ENCODE assay signal across 8 mouse cellular contexts in genomic region chr1:64302833-64303358, GRCm38 (mm10).
DNase-seq lines count a peak whose midpoint lies in the region; ATAC-seq and TF ChIP-seq lines count a peak whose summit lies in the region.

No protein-coding gene starts in this region.

- H3K4me2 ChIP-seq in hindbrain, embryonic 14.5 days (replicated peaks): peak overlapping the region; percentile 27; the same call in 1 of the 2 replicates

- no peaks in the 10 kb centered on the region for H3K27me3 ChIP-seq in ES-Bruce4 (ENCODE audit: control insufficient read depth, insufficient read depth, low read length, poor library complexity, severe bottlenecking)
- H3K27me3 ChIP-seq in hindbrain, embryonic 14.5 days (ENCODE audit: control insufficient read depth, insufficient read depth, low read length): no peaks in the 10 kb centered on the region

- no peak for ATAC-seq in hindbrain, embryonic 14.5 days (ENCODE audit: low FRiP score)

- peaks cover 7% of the 10 kb centered on the region for H3K4me1 ChIP-seq in ES-Bruce4 (ENCODE audit: control insufficient read depth, insufficient read depth, low read length)
- peaks cover 9% of the 10 kb centered on the region for H3K4me1 ChIP-seq in hindbrain, embryonic 14.5 days (replicated peaks; ENCODE audit: control insufficient read depth, insufficient read depth, low read length)

- DNase-seq in adrenal gland, postnatal 36 days: peak; percentile 66
- peak; percentile 54 to 66 for DNase-seq in frontal cortex, postnatal 10 days (ENCODE audit: low spot score in 2 of 2)
- DNase-seq in hindbrain, embryonic 14.5 days (ENCODE audit: low spot score): peak; percentile 42
- peak; percentile 58 to 65 for DNase-seq in layer of hippocampus, postnatal 14 days (ENCODE audit: low spot score in 2 of 2)
- peak; percentile 59 for DNase-seq in lung, postnatal 14 days
- DNase-seq in ovary, postnatal 36 days (ENCODE audit: low spot score): peak; percentile 36
- DNase-seq in thymus, postnatal 4 days: peak; percentile 53

- H3K9ac ChIP-seq in ES-Bruce4 (ENCODE audit: low read depth, poor library complexity, severe bottlenecking): 0 out of 2 replicates have a peak overlapping the region, but pooled peaks have one; percentile 7
- no peak overlapping the region for H3K9ac ChIP-seq in hindbrain, embryonic 14.5 days

- 8% methylated on average over 9 of the region's 10 CpGs for WGBS in hindbrain, embryonic 14.5 days

- H3K9me3 ChIP-seq in ES-Bruce4 (replicated peaks; ENCODE audit: control insufficient read depth, insufficient read depth, low read length, poor library complexity, severe bottlenecking): no peaks in the 10 kb centered on the region
- H3K9me3 ChIP-seq in hindbrain, embryonic 14.5 days (ENCODE audit: control insufficient read depth, low read length): no peaks in the 10 kb centered on the region

- H3K27ac ChIP-seq in ES-Bruce4 (ENCODE audit: insufficient read depth, low read length): peak overlapping the region; percentile 78
- H3K27ac ChIP-seq in hindbrain, embryonic 14.5 days: peak overlapping the region; percentile 66

- TF ChIP-seq CTCF in ES-Bruce4 (IDR thresholded peaks at IDR 0.05; ENCODE audit: low read depth, low read length): no peak

- no peak for TF ChIP-seq POLR2A in ES-Bruce4 (IDR thresholded peaks at IDR 0.05; ENCODE audit: insufficient read depth, low read length)

- H3K36me3 ChIP-seq in ES-Bruce4 (ENCODE audit: control insufficient read depth, insufficient read depth, low read length, poor library complexity, severe bottlenecking): no peaks in the 10 kb centered on the region
- H3K36me3 ChIP-seq in hindbrain, embryonic 14.5 days (replicated peaks; ENCODE audit: control insufficient read depth, insufficient read depth): no peaks in the 10 kb centered on the region

- 0 out of 2 replicates have a peak, but pooled peaks have one; percentile 12 for TF ChIP-seq EP300 in ES-Bruce4 (IDR thresholded peaks at IDR 0.05; ENCODE audit: insufficient read depth, low read depth, low read length)

- H3K4me3 ChIP-seq in ES-Bruce4 (ENCODE audit: low read depth, low read length): no peak overlapping the region
- no peak overlapping the region for H3K4me3 ChIP-seq in hindbrain, embryonic 14.5 days (replicated peaks; ENCODE audit: low read length)
